Mouse (Mus musculus) heart, postnatal 14 days (tissue): ENCODE measurements around the gene Ldhal6b. TPM values are rescaled to one million over a fixed set of nuclear protein-coding genes. Genes with fewer than 3 reads are reported as not detected.
A peak's percentile ranks its signal among the peaks of the same experiment; 100 is the strongest.

Source experiments
- DNase-seq, 2 experiments: peaks; one replicate each; pipeline ENCODE4 v3.0.0; 2021 to 2022
- intact Hi-C: fragments of 180-260 bp; cut with DNase I; formaldehyde crosslinking; loops from one replicate; pipeline ENCODE4 v1.15.1; 2025
- total RNA-seq, 2 experiments: library from RNA; stranded (reverse); gene quantifications; 2 replicates each; pipeline ENCODE4 v1.2.3; 2021

Ldhal6b gene
- total RNA-seq, 2 experiments from 2014 or later = 0.38 to 0.73 TPM

- DNase-seq = no peak
- intact Hi-C loops = no loop called here
These were observed 5.8 kb downstream of the Ldhal6b start for GRCm38 (mm10) chr17:5412740-5413139.

DNA sequence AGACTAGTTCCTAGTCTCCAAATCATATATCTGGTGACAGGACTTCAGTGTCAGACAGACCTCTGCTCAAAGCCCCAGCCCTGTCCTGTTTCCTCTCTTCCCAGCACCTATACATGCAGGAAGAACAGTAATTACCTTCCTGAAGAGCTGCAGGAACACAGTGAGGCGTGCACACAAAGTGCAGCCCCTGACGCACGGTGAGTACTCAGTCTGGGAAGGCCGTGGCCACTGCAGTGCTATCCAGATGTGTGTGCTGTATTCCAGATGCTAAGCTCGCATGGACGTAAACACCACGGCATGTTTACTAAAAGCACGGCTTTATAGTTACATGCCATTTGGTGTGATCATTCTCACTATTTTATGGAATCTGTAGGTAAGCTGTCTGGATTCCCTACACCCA, 6.3 kb downstream of the Ldhal6b start:
- no peak for DNase-seq
- intact Hi-C loops = no loop called here

DNA sequence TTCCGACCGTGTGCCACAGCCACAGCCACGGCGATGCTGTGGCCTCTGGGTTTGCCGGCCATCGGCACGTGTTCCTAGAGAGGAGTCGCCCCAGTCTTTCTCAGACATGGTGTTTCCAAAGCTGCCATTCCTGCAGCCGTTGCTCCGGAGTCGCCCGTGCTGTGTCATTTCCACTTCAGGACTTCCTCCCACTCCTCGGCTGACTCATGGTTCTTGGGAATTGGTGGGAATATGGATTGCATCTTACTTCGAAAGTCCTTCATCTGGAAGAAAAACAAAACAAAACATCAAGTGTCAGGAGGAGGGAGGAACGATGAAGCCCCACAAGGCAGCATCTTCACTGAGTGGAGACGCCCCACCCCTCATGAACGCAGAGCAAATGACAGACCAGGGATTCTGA, 7.4 kb downstream of the Ldhal6b start:
- intact Hi-C loops = no loop called here
- no peak for DNase-seq

GRCm38 (mm10) chr17:5410336-5410735, 8.2 kb downstream of the Ldhal6b start:
- no peak for DNase-seq
- intact Hi-C loops = no loop called here

- no peak for DNase-seq
- intact Hi-C loops = no loop called here
These were observed 11.5 kb downstream of the Ldhal6b start for GRCm38 (mm10) chr17:5407030-5407429.

GRCm38 (mm10) chr17:5406566-5406965, 12.0 kb downstream of the Ldhal6b start:
- intact Hi-C loops = no loop called here
- DNase-seq = no peak

- no peak for DNase-seq
- intact Hi-C loops = loop anchor here (5.0 kb wide), 1 partner anchor 1832 kb away; no protein-coding TSS in a partner anchor
These were observed 14.7 kb downstream of the Ldhal6b start for GRCm38 (mm10) chr17:5403885-5404284.

GRCm38 (mm10) chr17:5402624-5403023, 15.9 kb downstream of the Ldhal6b start:
- peak; percentile 74 to 82 for DNase-seq
- intact Hi-C loops = loop anchor here (5.0 kb wide), 1 partner anchor 1830 kb away; no protein-coding TSS in a partner anchor

- DNase-seq = peak; percentile 69 to 80
- intact Hi-C loops = loop anchor here (5.0 kb wide), 1 partner anchor 1830 kb away; no protein-coding TSS in a partner anchor
These were observed 16.5 kb downstream of the Ldhal6b start for GRCm38 (mm10) chr17:5402069-5402468.

DNA sequence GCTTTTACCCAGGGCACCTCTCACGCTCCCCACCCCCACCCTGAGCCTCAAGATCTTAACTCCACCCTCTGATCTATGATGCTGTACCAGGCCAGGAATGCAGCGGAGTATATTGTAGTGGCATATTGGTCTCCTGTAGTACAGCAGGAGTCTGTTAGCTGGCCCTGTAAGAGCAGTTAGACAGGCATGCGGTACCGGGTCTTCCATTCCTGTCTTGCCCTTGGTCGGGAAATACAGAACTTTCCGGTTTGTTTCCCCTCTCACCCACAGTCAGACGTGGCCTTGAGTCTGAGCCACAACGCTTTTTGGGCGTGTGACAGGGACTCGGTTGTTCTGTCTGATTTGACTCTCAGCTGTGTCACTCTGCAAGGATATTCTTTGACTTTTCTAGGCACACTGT, 17.3 kb downstream of the Ldhal6b start:
- intact Hi-C loops = loop anchor here (5.0 kb wide), 1 partner anchor 1829 kb away; no protein-coding TSS in a partner anchor
- no peak for DNase-seq

DNA sequence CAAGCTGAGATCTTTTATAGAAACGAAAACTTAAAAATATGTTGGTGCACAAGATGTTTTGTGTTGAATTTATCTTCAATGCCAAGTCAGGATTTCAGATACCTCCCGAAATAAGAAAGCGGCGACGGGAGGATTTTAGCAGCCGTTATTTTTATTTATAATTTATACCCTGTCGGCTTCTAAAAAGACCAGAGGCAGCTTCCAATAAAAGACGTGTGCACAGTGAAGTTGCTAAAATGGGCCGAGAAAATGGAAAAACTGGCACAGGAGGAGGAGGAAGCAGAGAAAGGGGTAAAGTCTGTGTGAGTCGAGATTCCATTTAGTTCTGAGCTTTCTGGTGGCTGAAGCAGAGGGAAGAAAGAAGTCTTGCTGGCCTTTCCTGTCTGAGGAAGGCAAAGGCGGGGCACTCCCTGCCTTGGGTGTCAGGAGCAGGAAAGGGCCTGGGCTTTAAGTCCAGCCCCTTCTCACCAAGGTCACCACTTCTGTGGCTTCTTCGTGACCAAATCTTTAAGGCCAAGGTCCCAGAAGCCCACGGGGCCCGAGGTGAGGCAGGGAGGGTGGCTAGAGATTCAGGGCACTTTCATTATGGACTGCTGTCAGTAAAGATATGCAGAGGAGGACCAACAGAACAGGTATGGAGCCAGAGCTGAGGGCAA, 18.0 kb downstream of the Ldhal6b start:
- intact Hi-C loops = loop anchor here (5.0 kb wide), 1 partner anchor 1828 kb away; no protein-coding TSS in a partner anchor
- no peak for DNase-seq

DNA sequence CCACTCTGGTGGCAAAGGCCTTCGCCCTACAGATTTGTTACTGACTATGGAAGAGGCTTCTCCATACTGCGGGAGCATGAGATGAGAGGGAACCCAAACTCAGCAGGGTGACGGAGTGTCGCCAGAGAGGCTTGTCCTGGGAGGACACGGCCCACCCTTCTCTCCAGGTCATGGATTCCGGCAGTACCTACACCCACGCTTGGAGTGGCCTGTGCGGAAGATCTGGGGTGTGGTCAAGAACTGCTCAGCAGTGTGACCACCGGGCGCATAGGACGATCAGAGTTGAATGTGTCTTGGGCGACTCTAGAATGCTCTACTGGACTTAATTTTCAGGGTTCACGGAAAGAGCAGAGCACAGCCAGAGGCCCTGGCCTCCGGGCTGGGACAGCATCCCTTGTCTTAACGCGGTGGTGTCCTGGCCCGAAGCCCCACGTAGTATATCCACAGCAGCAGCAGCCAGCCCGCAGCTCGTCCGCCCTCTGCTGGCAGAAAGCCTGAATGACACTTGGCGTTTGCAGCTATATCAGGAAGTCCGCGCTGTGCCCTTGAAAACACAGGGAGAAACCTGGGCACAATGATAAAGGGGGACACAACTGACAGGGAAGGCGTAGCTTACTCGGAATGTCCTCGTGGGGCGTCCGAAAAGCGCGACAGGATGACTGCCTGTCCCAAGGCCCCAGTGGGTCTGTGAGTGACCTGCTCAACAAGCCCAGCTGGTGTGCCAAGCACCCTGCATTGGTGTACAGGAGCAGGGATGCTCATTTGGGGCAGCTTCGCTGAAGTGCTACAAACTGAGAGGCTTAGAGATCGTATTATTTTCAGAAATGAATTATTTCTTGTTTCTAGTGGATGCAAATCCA, 21.2 kb downstream of the Ldhal6b start:
- peak; percentile 86 to 93 for DNase-seq
- intact Hi-C loops = loop anchor here (2.0 to 5.0 kb wide), 4 partner anchors 65 to 620 kb away; no protein-coding TSS in a partner anchor

- DNase-seq = no peak
- intact Hi-C loops = loop anchor here (2.0 to 5.0 kb wide), 4 partner anchors 64 to 619 kb away; no protein-coding TSS in a partner anchor
These were observed 22.4 kb downstream of the Ldhal6b start for GRCm38 (mm10) chr17:5396213-5396612.

GRCm38 (mm10) chr17:5395454-5396205, 22.9 kb downstream of the Ldhal6b start:
- intact Hi-C loops = loop anchor here (2.0 to 5.0 kb wide), 4 partner anchors 63 to 618 kb away; no protein-coding TSS in a partner anchor
- DNase-seq = no peak

DNA sequence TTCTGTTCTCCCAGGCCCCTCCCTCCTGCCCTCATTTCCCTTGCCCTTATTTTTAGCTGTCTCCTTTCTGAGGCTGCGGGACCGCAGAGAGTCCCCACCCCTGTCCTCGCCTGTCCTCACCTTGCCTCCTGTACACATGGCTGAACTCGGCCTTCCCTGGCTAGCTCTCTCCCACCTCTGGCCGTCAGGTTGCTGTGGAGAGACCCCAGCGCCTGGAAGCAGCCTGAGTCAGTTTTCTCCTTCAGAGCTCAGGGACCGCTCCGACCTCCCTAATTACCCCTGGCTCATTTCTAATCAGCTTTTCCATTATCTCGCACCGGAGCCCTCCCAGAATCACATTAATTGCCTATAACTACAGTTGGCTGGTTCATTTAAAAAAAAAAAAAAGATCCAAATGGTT, 27.9 kb downstream of the Ldhal6b start:
- no peak for DNase-seq
- intact Hi-C loops = no loop called here

- DNase-seq = no peak
- intact Hi-C loops = no loop called here
These were observed 30.2 kb downstream of the Ldhal6b start for GRCm38 (mm10) chr17:5388351-5388750.

GRCm38 (mm10) chr17:5386885-5387545, 31.6 kb downstream of the Ldhal6b start:
- DNase-seq = no peak
- intact Hi-C loops = no loop called here

DNA sequence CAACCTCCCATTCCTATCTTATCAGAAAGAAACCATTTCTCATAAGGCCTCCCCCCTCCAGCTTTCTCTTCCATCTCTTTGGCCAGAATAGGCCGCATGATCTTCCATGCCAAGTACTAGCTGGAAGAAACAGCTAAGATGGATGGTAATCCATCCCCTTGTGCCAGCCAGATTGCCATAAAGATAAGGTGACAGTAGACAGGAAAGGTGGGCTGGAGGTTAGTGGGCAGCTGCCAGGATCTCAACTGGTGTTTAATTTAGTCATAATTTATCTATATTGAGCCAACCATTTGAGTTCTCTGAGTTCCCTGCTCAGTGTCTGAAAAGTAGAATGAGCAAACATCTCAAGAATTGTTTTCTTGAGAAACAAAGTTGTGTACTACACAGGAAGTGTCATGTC, 32.9 kb downstream of the Ldhal6b start:
- intact Hi-C loops = no loop called here

GRCm38 (mm10) chr17:5377930-5378310, 40.6 kb downstream of the Ldhal6b start:
- intact Hi-C loops = no loop called here
- DNase-seq = peak in 1 of 2 experiments; percentile 18

More for the DNA sequence above, 32.9 kb downstream of the Ldhal6b start:
- no peak for DNase-seq
